Mouse (Mus musculus) C2C12 (cell line): ENCODE results near the gene Spem2.

Source experiments
- CEBPB ChIP-seq: IDR thresholded peaks from one replicate; pipeline ENCODE4 v1.6.1; 2011; ENCODE audit warnings: low read depth, mild to moderate bottlenecking, control low read depth, moderate library complexity
- CTCF ChIP-seq: IDR thresholded peaks from one replicate; pipeline ENCODE4 v1.5.1; 2011; ENCODE audit not compliant: control insufficient read depth, insufficient read depth, insufficient read length
- FOSL1 ChIP-seq: IDR thresholded peaks from one replicate; pipeline ENCODE4 v1.8.0; 2011; ENCODE audit warnings: mild to moderate bottlenecking, low read length; ENCODE audit not compliant: poor library complexity, insufficient read depth, severe bottlenecking
- MAX ChIP-seq: IDR thresholded peaks from one replicate; pipeline ENCODE4 v1.6.1; 2011; ENCODE audit warnings: mild to moderate bottlenecking, control low read depth
- MYOD1 ChIP-seq: IDR thresholded peaks from one replicate; pipeline ENCODE4 v1.6.1; 2011; ENCODE audit warnings: low read depth; ENCODE audit not compliant: control insufficient read depth, insufficient read length
- USF1 ChIP-seq: IDR thresholded peaks from one replicate; pipeline ENCODE4 v1.6.1; 2011; ENCODE audit warnings: low read depth, mild to moderate bottlenecking, control low read depth, moderate library complexity

- TF ChIP-seq CTCF (no peak), CEBPB (no peak), MAX (no peak), USF1 (no peak), FOSL1 (no peak), MYOD1 (no peak)
Observed at GRCm38 (mm10) chr11:69793429-69793828, 24.8 kb downstream of the Spem2 start.
